Mouse (Mus musculus) kidney, adult 2 months (tissue): Measurements from ENCODE around the gene Slc7a1. TPM values are rescaled to one million over a fixed set of nuclear protein-coding genes. Genes with fewer than 3 reads are reported as not detected.

Experiments
- DNase-seq: peaks from one replicate; pipeline ENCODE4 v3.0.0; 2021
- H3K27ac ChIP-seq: fragments of 200-500 bp; 2 replicates; pipeline ENCODE4 v1.5.1; 2012; ENCODE audit warnings: low read depth, low read length, control low read depth, inconsistent platforms; ENCODE audit not compliant: insufficient read depth
- H3K27me3 ChIP-seq: fragments of 200-500 bp; replicated peaks from 2 replicates; pipeline ENCODE4 v1.6.1; 2012; ENCODE audit warnings: mild to moderate bottlenecking, moderate library complexity, low read length, inconsistent platforms; ENCODE audit not compliant: control insufficient read depth, insufficient read depth
- H3K36me3 ChIP-seq: fragments of 200-500 bp; 2 replicates; pipeline ENCODE4 v1.6.1; 2012; ENCODE audit warnings: mild to moderate bottlenecking, moderate library complexity, low read length, inconsistent platforms; ENCODE audit not compliant: control insufficient read depth, insufficient read depth
- H3K4me1 ChIP-seq: fragments of 200-500 bp; 2 replicates; pipeline ENCODE4 v1.6.1; 2011; ENCODE audit warnings: low read length; ENCODE audit not compliant: control insufficient read depth, insufficient read depth
- H3K4me3 ChIP-seq: fragments of 200-500 bp; 2 replicates; pipeline ENCODE4 v1.5.1; 2011; ENCODE audit warnings: mild to moderate bottlenecking, low read depth, low read length, control low read depth; ENCODE audit not compliant: insufficient read depth
- CTCF ChIP-seq: fragments of 200-500 bp; conservative IDR thresholded peaks from 2 replicates; pipeline ENCODE4 v1.5.1; 2011; ENCODE audit warnings: low read depth, mild to moderate bottlenecking, control low read depth, low read length, moderate library complexity, mixed read lengths; ENCODE audit not compliant: insufficient read depth, insufficient read length
- POLR2A ChIP-seq: fragments of 200-500 bp; IDR thresholded peaks from one replicate; pipeline ENCODE4 v1.6.1; 2011; ENCODE audit warnings: low read depth, low read length, control low read depth
- WGBS: fragments of 180-500 bp; shearing (Covaris S2); methylation state at CpG from one replicate; pipeline ENCODE4 v1.1.7; 2018; 5-methylcytosine and 5-hydroxymethylcytosine counted together
- polyA plus RNA-seq: library from polyadenylated mRNA; depleted of rRNA; stranded (reverse); fragments of >200 nt; gene quantifications from 2 replicates; pipeline ENCODE4 v1.2.3, GENCODE M21; 2012; rRNA removed

Gene Slc7a1
- polyA plus RNA-seq = 4.0 TPM in 2 replicates

- H3K36me3 ChIP-seq = no peaks in the 10 kb centered on the region
- no peak for TF ChIP-seq CTCF
- no peak for TF ChIP-seq POLR2A
- peak within 1 kb of the TSS; percentile 74 for H3K27ac ChIP-seq
- no peaks in the 10 kb centered on the region for H3K27me3 ChIP-seq
- DNase-seq = peak; percentile 93
- 2% methylated on average over 52 of the region's 52 CpGs for WGBS
- H3K4me3 ChIP-seq = peak within 1 kb of the TSS; percentile 88
- H3K4me1 ChIP-seq = no peaks in the 10 kb centered on the region; the same call in 1 of the 2 replicates
Observed at GRCm38 (mm10) chr5:148399660-148400443, at the start of gene Slc7a1. Slc7a1 (minus strand) TSS chr5:148399904.

GRCm38 (mm10) chr5:148444974-148445373, 45.3 kb upstream of the Slc7a1 start:
- no peaks in the 10 kb centered on the region for H3K27me3 ChIP-seq
- no peak for DNase-seq
- no peaks in the 10 kb centered on the region for H3K36me3 ChIP-seq
- no peaks in the 10 kb centered on the region for H3K4me1 ChIP-seq
- no peak overlapping the region for H3K27ac ChIP-seq
- 79% methylated on average over 2 of the region's 2 CpGs for WGBS
- TF ChIP-seq POLR2A = no peak
- TF ChIP-seq CTCF = no peak
- H3K4me3 ChIP-seq = no peak overlapping the region

GRCm38 (mm10) chr5:148443734-148444133, 44.0 kb upstream of the Slc7a1 start:
- peak; percentile 33 for DNase-seq
- TF ChIP-seq POLR2A = no peak
- TF ChIP-seq CTCF = no peak
- Histone ChIP-seq H3K36me3 (no peaks in the 10 kb centered on the region), H3K4me3 (no peak overlapping the region), H3K27ac (peak overlapping the region; percentile 29; the same call in 1 of the 2 replicates), H3K4me1 (no peaks in the 10 kb centered on the region), H3K27me3 (no peaks in the 10 kb centered on the region)
- 47% methylated on average over 5 of the region's 5 CpGs for whole genome bisulfite sequencing

GRCm38 (mm10) chr5:148435660-148436059, 36.0 kb upstream of the Slc7a1 start:
- Histone ChIP-seq H3K27ac (no peak overlapping the region; the same call in 1 of the 2 replicates), H3K4me1 (0 out of 2 replicates have a peak, but pooled peaks cover 2% of the 10 kb centered on the region), H3K27me3 (no peaks in the 10 kb centered on the region), H3K36me3 (no peaks in the 10 kb centered on the region), H3K4me3 (no peak overlapping the region)
- 66% methylated on average over 3 of the region's 3 CpGs for WGBS
- DNase-seq = no peak
- no peak for TF ChIP-seq CTCF
- TF ChIP-seq POLR2A = no peak

- DNase-seq = no peak
- Histone ChIP-seq H3K36me3 (no peaks in the 10 kb centered on the region), H3K27ac (no peak overlapping the region), H3K27me3 (no peaks in the 10 kb centered on the region), H3K4me3 (no peak overlapping the region), H3K4me1 (0 out of 2 replicates have a peak, but pooled peaks cover 2% of the 10 kb centered on the region)
- TF ChIP-seq CTCF = no peak
- TF ChIP-seq POLR2A = no peak
- 77% methylated on average over 5 of the region's 5 CpGs for WGBS
Observed at GRCm38 (mm10) chr5:148432121-148432520, 32.4 kb upstream of the Slc7a1 start.

GRCm38 (mm10) chr5:148428846-148429245, 29.1 kb upstream of the Slc7a1 start:
- no peak for DNase-seq
- Histone ChIP-seq H3K27me3 (no peaks in the 10 kb centered on the region), H3K4me1 (no peaks in the 10 kb centered on the region), H3K27ac (no peak overlapping the region), H3K36me3 (no peaks in the 10 kb centered on the region), H3K4me3 (no peak overlapping the region)
- TF ChIP-seq POLR2A (no peak), CTCF (no peak)
- 69% methylated on average over 4 of the region's 4 CpGs for WGBS

- Histone ChIP-seq H3K4me1 (no peaks in the 10 kb centered on the region), H3K4me3 (no peak overlapping the region), H3K27ac (no peak overlapping the region), H3K27me3 (no peaks in the 10 kb centered on the region), H3K36me3 (no peaks in the 10 kb centered on the region)
- no peak for DNase-seq
- TF ChIP-seq POLR2A (no peak), CTCF (no peak)
- WGBS = 78% methylated on average over 6 of the region's 6 CpGs
Observed at GRCm38 (mm10) chr5:148425136-148425535, 25.4 kb upstream of the Slc7a1 start.
